Mouse (Mus musculus): ENCODE measurements around the gene Rgs19.

The Rgs19 gene

GRCm38 (mm10) chr2:181683381-181683780 lies 10.4 kb downstream of the Rgs19 start:
- no peak for DNase-seq (ENCODE audit: low spot score)

DNA sequence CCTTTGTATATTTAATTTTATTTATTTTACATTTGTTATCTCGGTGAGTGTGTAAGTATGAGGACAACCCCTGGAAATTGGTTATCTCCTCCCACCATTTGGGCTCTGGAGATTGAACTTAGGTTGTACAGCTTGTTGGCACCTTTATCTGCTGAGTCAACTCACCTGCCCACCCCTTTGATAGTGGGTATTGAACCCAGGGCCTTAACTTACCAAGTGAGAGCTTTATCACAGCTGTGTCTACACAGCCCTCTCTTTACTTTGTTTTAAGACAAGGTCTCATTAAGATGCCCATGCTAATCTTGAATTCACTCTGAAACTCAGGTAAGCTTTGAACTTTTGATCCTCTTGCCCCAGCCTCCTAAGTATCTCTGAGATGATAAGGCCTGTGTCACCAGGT lies 11.8 kb downstream of the Rgs19 start:
- no peak for DNase-seq (ENCODE audit: low spot score)

GRCm38 (mm10) chr2:181680716-181681117 lies 13.1 kb downstream of the Rgs19 start:
- no peak for DNase-seq (ENCODE audit: low spot score)

GRCm38 (mm10) chr2:181679951-181680715 lies 13.6 kb downstream of the Rgs19 start, which contains the start of gene Tcea2:
TSS of gene Tcea2 (plus strand) at chr2:181680310.
- DNase-seq (ENCODE audit: low spot score) = no peak

DNA sequence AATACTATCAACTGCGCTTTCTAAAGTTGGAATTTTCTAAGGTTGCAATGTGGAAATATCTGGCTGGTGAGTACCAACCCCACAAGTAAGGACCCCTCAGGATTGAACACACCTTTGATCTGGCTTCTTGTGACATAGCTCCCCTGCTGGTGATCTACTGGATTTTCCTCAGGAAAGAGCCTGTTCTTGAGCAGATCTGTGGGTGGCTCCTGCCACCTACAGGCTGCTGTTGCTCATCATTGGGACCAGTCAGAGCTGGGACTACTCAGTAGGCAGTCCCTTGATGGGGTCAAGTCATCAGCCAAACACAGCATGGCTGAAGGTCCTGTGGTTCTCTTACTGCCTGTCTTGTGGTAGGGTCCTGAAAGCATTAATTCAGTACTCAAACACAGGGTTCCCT lies 15.0 kb downstream of the Rgs19 start:
- DNase-seq (ENCODE audit: low spot score) = peak; percentile 59

DNA sequence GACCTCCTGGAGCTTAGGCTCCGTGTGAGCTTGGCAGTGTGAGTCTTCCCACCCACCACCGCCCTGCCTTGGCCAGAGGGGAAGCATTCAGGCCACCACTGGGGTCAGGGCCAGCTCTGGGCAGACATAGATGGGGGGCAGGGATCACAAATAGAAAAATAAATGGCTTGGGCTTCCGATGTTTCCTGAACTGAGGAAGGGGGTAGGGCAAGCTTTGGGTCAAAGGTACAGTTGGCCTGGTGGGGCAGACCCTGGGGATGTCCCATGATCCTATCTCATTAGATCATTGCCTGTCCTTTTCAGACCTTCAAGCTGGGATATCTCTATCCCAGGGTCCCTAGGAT lies 16.1 kb downstream of the Rgs19 start:
- DNase-seq (ENCODE audit: low spot score) = no peak

GRCm38 (mm10) chr2:181677096-181677754 lies 16.6 kb downstream of the Rgs19 start:
- DNase-seq (ENCODE audit: low spot score) = no peak

- no peak for DNase-seq (ENCODE audit: low spot score)
These were observed 17.4 kb downstream of the Rgs19 start for GRCm38 (mm10) chr2:181676424-181676823.

DNA sequence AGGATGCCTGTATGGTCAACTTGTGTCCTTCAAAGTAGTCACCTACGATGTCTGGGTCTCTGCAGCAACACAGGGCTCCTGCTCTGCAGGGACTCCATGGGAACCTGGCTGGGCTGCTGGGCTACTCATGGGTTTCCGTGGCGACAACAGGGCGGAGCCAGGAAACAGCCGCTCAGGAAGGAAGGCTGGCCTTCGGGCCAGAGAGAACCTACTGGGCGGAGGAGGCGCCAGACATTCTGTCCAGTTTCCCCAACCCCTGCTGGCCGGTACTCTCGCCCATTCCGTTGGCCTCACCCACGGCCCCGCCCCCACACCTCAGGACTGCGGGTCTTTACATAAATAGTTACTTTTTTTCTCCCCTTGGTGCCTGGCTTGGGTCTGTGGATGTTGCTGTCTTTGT lies 18.3 kb downstream of the Rgs19 start:
- peak; percentile 51 for DNase-seq (ENCODE audit: low spot score)

DNA sequence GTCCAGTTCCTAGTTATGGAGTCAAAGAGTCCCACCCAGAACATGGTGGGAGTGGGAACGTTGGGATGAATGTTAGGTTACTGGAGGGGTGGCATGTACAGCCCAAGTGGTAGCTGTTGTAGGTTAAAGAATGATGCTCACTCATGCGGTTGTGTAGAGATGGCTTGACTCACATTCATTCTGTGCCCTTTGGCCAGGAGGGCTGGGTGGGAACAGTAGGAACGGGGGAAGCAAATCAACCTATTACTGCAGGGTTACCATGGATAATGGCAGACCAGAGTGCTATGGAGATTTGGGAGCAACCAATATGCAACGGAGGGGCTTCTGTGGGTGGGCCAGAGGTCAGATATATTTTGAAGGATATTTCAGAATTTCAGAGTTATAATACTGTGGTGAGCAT lies 18.8 kb downstream of the Rgs19 start:
- no peak for DNase-seq (ENCODE audit: low spot score)

GRCm38 (mm10) chr2:181673501-181673900 lies 20.3 kb downstream of the Rgs19 start:
- DNase-seq (ENCODE audit: low spot score) = no peak

DNA sequence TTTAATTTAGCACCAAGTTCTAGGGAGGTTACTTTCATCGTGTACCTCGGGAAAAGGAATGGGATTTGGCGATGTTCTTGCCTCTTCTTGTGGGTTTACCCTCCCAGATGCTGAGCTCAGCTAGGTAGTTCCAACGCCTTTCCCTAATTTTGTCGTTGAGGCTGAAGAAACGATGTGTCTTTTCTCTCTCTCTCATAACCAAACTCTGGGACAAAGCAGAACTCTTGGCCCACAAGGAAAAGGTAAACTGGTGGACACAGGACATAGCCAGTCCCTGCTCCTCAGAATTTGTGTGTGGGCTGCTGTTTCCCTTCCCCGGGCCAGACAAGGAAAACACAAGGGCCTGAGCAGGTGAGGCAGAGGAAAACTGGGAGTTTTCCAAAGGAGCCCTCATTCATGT lies 21.8 kb downstream of the Rgs19 start:
- DNase-seq (ENCODE audit: low spot score) = no peak

- peak; percentile 45 for DNase-seq (ENCODE audit: low spot score)
These were observed 22.5 kb downstream of the Rgs19 start, which contains the start of gene Sox18 for GRCm38 (mm10) chr2:181671326-181671725. TSS of gene Sox18 (minus strand) at chr2:181671640.

DNA sequence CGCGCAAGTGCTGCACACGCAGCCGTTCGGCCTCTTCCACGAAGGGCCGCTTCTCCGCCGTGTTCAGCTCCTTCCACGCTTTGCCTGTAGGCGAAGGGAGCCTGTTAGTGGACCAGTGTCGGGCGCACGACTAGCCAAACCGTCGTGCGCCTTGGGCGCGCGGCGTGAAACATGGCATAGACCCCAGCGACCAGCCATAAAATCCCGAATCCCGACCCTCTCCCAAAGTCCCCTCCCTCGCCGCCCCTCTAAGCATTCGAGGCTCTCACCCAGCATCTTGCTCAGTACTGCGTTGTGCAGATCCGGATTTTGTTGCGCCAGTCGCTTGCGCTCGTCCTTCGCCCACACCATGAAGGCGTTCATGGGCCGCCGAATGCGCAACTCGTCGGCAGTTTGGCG lies 22.9 kb downstream of the Rgs19 start:
- DNase-seq (ENCODE audit: low spot score) = no peak

DNA sequence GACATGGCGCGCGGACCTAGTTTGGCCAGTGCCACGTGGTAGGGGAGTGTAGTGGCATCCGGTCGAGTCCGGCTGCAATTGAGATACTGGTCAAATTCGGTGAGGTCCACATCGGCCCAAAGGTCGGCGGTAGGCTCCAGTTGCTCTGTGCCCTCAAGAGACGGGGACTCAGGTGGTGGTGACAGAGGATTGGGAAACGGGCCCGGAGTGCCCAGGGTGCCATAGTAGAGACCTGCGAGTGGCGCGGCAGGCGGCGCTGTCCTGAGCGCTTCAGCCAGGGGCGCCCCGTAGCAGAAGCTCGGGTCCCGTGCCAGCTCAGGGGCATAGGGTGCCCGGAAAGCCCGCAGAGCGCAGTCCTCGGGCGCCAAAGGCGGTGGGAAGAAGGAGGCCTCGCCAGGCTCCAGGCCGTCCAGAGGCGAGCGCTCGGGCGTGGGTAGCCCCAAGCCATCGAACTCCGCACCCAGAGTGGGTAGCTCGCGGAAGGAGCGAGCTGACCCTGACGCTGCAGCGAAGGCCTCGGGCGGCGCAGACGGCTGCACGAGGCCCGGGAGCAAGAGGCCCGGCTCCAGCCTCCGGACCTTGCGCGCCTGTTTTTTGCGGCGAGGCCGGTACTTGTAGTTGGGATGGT lies 23.4 kb downstream of the Rgs19 start:
- no peak for DNase-seq (ENCODE audit: low spot score)

DNA sequence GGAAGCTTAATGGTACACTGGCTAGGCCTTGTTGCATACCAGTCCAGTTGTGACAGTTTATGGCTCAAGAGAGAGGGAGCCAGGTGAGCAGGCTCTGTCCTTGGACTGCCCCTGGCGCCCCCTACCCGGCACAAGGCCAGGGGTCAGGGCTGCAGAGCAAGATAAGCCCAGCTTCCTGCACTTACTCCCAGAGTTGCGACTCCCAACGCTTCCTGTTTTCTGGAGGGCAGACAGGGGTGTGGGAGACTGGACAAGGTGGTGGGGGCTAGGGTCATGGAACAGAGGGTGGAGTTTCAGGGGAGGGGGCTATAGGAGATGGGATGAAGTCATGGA lies 30.5 kb downstream of the Rgs19 start:
- no peak for DNase-seq (ENCODE audit: low spot score)

- no peak for DNase-seq (ENCODE audit: low spot score)
These were observed 31.0 kb downstream of the Rgs19 start for GRCm38 (mm10) chr2:181662620-181663297.

GRCm38 (mm10) chr2:181659609-181660055 lies 34.1 kb downstream of the Rgs19 start:
- DNase-seq (ENCODE audit: low spot score) = peak; percentile 81

DNA sequence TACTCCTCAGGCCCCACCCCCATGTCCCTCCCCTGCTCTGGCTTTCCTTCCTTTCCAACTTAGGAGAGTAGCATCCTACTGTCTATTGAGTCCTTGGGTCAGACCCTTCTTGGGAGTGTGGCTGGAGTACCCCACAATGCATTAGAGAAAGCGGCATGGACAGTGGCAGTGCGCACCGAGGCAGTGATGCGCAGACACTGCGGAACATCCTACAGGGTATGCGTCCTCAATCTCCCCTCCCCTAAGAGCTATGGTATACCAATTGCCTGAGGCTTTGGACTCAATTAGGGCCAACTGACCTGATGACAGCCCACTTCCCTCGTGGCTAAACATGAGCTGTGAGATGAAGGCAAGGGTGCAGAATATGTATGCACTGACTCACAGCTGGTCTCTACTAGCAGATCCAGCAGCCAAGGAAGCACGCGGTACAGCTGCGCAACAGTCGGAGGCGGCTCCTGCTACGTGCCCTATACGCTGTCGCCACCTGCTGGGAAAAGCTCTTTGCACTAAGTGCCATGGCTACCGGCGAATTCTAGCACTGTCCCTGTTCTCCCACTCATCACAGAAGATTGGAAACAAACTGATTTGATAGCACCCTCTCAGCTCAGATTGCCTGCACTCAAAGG lies 34.7 kb downstream of the Rgs19 start:
- no peak for DNase-seq (ENCODE audit: low spot score)

DNA sequence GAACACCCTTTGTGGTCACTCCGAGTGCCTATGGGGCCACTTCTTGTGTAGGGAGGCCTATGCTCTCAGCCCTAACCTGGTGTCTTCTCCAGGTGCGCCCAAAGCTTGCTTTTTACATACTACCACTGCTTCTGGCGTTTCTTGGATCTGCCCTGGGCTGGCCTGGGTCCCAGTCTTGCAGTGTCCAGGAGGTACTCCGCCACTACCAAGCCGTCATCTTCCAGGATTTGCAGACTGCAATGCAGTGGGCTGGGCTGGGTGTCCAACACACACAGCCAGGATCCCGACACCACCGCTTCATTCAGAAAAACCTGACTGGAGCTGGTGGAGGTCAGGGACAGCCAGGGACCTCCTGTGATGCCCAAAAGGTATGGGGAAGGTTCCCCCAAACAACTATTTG lies 35.2 kb downstream of the Rgs19 start:
- DNase-seq (ENCODE audit: low spot score) = no peak

GRCm38 (mm10) chr2:181657441-181657840 lies 36.3 kb downstream of the Rgs19 start:
- DNase-seq (ENCODE audit: low spot score) = no peak

- no peak for DNase-seq (ENCODE audit: low spot score)
These were observed 37.0 kb downstream of the Rgs19 start, which contains the start of gene Gm29797 for GRCm38 (mm10) chr2:181656734-181657133. TSS of gene Gm29797 (plus strand) at chr2:181657034.

Measured in ovary, postnatal 14 days (tissue).